Mouse (Mus musculus) CH12.LX (cell line): ENCODE measurements at regions not wholly inside any gene's neighbourhood (a gene's known extent, or its start where the extent isn't known, plus 50 kb on each side); places are given as distances from the start of the nearest gene placed in this dataset.

Experiments
- DNase-seq: peaks from one replicate; pipeline ENCODE4 v3.0.0-alpha.2; 2013; ENCODE audit errors: extremely low read depth
- H3K27ac ChIP-seq: 2 replicates; pipeline ENCODE4 v1.5.1; 2012; ENCODE audit warnings: low read depth, mild to moderate bottlenecking, control low read depth, moderate library complexity; ENCODE audit not compliant: insufficient read depth
- H3K27me3 ChIP-seq: replicated peaks from 2 replicates; pipeline ENCODE3; 2012; ENCODE audit warnings: inconsistent platforms
- H3K36me3 ChIP-seq, 2 experiments: replicated peaks in 1 of 2; 2 replicates each; pipeline versions ENCODE3 to v1.6.1; 2012; ENCODE audit warnings: inconsistent platforms in 1 of 2, low read length in 1 of 2, mild to moderate bottlenecking in 1 of 2, mixed read lengths in 1 of 2, moderate library complexity in 1 of 2; ENCODE audit not compliant: control insufficient read depth in 1 of 2, insufficient read depth in 1 of 2
- H3K4me1 ChIP-seq, 2 experiments: 2 replicates each; pipeline ENCODE4 v1.6.1; 2012; ENCODE audit warnings: inconsistent platforms in 1 of 2, moderate library complexity in 1 of 2; ENCODE audit not compliant: insufficient read depth in 2 of 2, control insufficient read depth in 1 of 2
- H3K4me2 ChIP-seq: 2 replicates; pipeline ENCODE4 v1.6.1; 2012; ENCODE audit warnings: low read depth, mild to moderate bottlenecking, control low read depth; ENCODE audit not compliant: poor library complexity, insufficient read depth, severe bottlenecking
- H3K4me3 ChIP-seq, 3 experiments: fragments of 150-350 bp in 1 of 3; sonication (generic) in 1 of 3; replicated peaks in 1 of 3; 2 replicates each; pipeline versions ENCODE3 to v1.5.1; 2011 to 2012; ENCODE audit warnings: low read depth in 2 of 3, low read length in 2 of 3, mild to moderate bottlenecking in 2 of 3, moderate library complexity in 2 of 3, control low read depth in 1 of 3, improper control_type of control experiment in 1 of 3, inconsistent platforms in 1 of 3, mixed read lengths in 1 of 3; ENCODE audit not compliant: poor library complexity in 1 of 3
- H3K79me2 ChIP-seq: replicated peaks from 2 replicates; pipeline ENCODE4 v1.6.1; 2012; ENCODE audit warnings: mild to moderate bottlenecking, moderate library complexity; ENCODE audit not compliant: control insufficient read depth, poor library complexity, insufficient read depth, severe bottlenecking; ENCODE audit errors: extremely low read depth
- H3K9ac ChIP-seq: 2 replicates; pipeline ENCODE4 v1.6.1; 2012; ENCODE audit warnings: low read depth, mild to moderate bottlenecking, control low read depth, moderate library complexity; ENCODE audit not compliant: insufficient read depth
- H3K9me3 ChIP-seq: replicated peaks from 2 replicates; pipeline ENCODE3; 2012; ENCODE audit warnings: low read length, inconsistent platforms, mixed read lengths
- CTCF ChIP-seq, 2 experiments: IDR thresholded peaks in 1 of 2; conservative IDR thresholded peaks in 1 of 2; 2 replicates each; pipeline ENCODE4 v1.5.1; 2011 to 2012; ENCODE audit warnings: low read depth in 2 of 2, low read length in 2 of 2, improper control_type of control experiment in 1 of 2, inconsistent platforms in 1 of 2, mild to moderate bottlenecking in 1 of 2, moderate library complexity in 1 of 2
- ELF1 ChIP-seq: IDR thresholded peaks from 2 replicates; pipeline ENCODE4 v1.6.1; 2014; ENCODE audit warnings: low read depth, mild to moderate bottlenecking, inconsistent platforms, low read length, improper control_type of control experiment
- HCFC1 ChIP-seq: IDR thresholded peaks from 2 replicates; pipeline ENCODE4 v1.6.1; 2012; ENCODE audit warnings: low read depth, mild to moderate bottlenecking, inconsistent platforms, low read length, improper control_type of control experiment
- IRF4 ChIP-seq: IDR thresholded peaks from 2 replicates; pipeline ENCODE4 v1.6.1; 2014; ENCODE audit warnings: low read depth, mild to moderate bottlenecking, inconsistent platforms, low read length, improper control_type of control experiment
- JUN ChIP-seq: IDR thresholded peaks from 2 replicates; pipeline ENCODE4 v1.6.1; 2011; ENCODE audit warnings: low read depth, mild to moderate bottlenecking, low read length, improper control_type of control experiment, moderate library complexity; ENCODE audit not compliant: insufficient read depth
- MAX ChIP-seq: IDR thresholded peaks from 2 replicates; pipeline ENCODE4 v1.6.1; 2011; ENCODE audit warnings: low read length, improper control_type of control experiment
- MEF2A ChIP-seq: IDR thresholded peaks from 2 replicates; pipeline ENCODE4 v1.6.1; 2014; ENCODE audit warnings: low read depth, mild to moderate bottlenecking, inconsistent platforms, low read length, improper control_type of control experiment, borderline replicate concordance
- MXI1 ChIP-seq: IDR thresholded peaks from 2 replicates; pipeline ENCODE4 v1.6.1; 2011; ENCODE audit warnings: mild to moderate bottlenecking, low read depth, low read length, improper control_type of control experiment
- NELFE ChIP-seq: IDR thresholded peaks from 2 replicates; pipeline ENCODE4 v1.6.1; 2011; ENCODE audit warnings: low read depth, low read length, improper control_type of control experiment
- NRF1 ChIP-seq: IDR thresholded peaks from 2 replicates; pipeline ENCODE4 v1.6.1; 2014; ENCODE audit warnings: low read depth, mild to moderate bottlenecking, inconsistent platforms, low read length, improper control_type of control experiment, moderate library complexity
- RCOR1 ChIP-seq: conservative IDR thresholded peaks from 2 replicates; pipeline ENCODE4 v1.6.1; 2012; ENCODE audit warnings: low read depth, mild to moderate bottlenecking, inconsistent platforms, low read length, improper control_type of control experiment
- SIN3A ChIP-seq: IDR thresholded peaks from 2 replicates; pipeline ENCODE4 v1.6.1; 2012; ENCODE audit warnings: low read length, improper control_type of control experiment, inconsistent platforms
- TBP ChIP-seq: conservative IDR thresholded peaks from 2 replicates; pipeline ENCODE4 v1.6.1; 2011; ENCODE audit warnings: low read depth, low read length, improper control_type of control experiment
- TCF12 ChIP-seq: IDR thresholded peaks from 2 replicates; pipeline ENCODE4 v1.6.1; 2014; ENCODE audit warnings: low read depth, mild to moderate bottlenecking, inconsistent platforms, low read length, improper control_type of control experiment
- ZNF384 ChIP-seq: IDR thresholded peaks from 2 replicates; pipeline ENCODE4 v1.6.1; 2012; ENCODE audit warnings: low read depth, low read length, improper control_type of control experiment, inconsistent platforms
- dilution Hi-C: fragments of 300-500 bp; cut with MboI; formaldehyde crosslinking; loops from 2 replicates; pipeline ENCODE4 v1.14.3; 2020; ENCODE audit warnings: low sequenced_read_pairs; ENCODE audit not compliant: extremely low pct_unique_long_range_greater_than_20kb, extremely low pct_ligation_motif_present
- in situ Hi-C: fragments of 300-500 bp; cut with MboI; formaldehyde crosslinking; loops from 3 replicates; pipeline ENCODE4 v1.14.3; 2019; ENCODE audit warnings: low sequenced_read_pairs, low pct_ligation_motif_present, low pct_unique_long_range_greater_than_20kb, mixed read lengths

GRCm38 (mm10) chr4:31205332-31205970 lies 758.4 kb upstream of the Map3k7 start:
- H3K4me3 ChIP-seq: no peak overlapping the region
- no peak overlapping the region for H3K9ac ChIP-seq
- dilution Hi-C loops: no loop called here
- no peak for DNase-seq
- H3K36me3 ChIP-seq: no peaks in the 10 kb centered on the region
- H3K4me1 ChIP-seq: no peaks in the 10 kb centered on the region
- peaks cover 40% of the 10 kb centered on the region for H3K9me3 ChIP-seq
- H3K27ac ChIP-seq: no peak overlapping the region
- H3K27me3 ChIP-seq: no peaks in the 10 kb centered on the region
- H3K4me2 ChIP-seq: no peak overlapping the region
- H3K79me2 ChIP-seq: no peaks in the 10 kb centered on the region
- TF ChIP-seq NRF1: no peak
- TF ChIP-seq SIN3A: no peak
- TF ChIP-seq RCOR1: no peak
- TF ChIP-seq TCF12: no peak
- TF ChIP-seq IRF4: no peak
- no peak for TF ChIP-seq ZNF384
- in situ Hi-C loops: no loop called here

DNA sequence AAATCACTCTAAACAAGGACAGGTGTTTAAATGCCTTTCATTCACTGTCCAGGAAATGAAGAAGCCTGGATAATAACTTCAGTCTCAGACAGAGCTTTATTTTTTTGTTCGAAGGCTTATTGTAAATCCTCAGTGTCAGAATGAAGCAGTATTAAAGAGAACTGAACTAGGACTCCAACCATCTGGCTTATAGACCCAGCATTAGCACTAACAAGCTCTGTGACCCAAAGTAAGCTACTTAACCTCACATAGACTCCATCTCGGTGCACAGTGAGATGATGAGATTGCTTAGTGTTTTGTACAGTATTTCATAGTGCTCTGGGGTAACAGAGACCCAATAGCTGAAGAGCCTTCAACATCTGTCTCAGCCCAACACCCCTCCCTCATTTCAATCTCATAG lies 738.2 kb upstream of the Map3k7 start:
- no peaks in the 10 kb centered on the region for H3K4me1 ChIP-seq

DNA sequence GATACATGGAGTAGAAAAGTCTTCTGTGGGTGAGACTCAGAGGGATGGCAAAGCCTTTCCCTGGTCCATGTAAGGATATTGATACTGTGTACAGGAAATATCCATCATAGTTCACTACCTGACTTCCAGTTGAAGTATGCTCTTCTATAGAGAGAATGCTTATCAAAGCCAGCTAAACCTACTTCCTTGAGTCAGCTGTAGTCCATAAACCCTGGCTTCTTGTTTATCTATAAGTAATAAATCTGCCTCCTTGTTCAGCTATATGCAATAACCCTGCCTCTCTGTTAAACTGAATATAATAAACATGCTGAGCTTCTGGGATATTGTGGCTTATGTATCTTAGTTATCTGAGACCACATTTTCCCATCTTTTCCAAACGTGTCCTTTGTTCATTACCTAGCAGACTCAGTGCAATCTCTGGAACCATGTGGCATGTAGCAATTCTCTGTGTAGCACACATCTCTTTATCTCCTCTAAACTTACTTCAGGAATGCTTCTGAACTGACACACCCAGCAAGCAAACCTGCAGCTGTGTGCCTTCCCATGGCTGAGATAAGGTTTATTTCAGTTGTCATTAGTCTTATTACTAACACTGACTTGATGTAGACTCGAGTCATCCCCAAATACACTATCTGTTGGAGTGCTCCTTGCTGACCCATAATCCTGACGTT lies 694.9 kb upstream of the Map3k7 start:
- no peak overlapping the region for H3K4me3 ChIP-seq
- dilution Hi-C loops: no loop called here

More for the DNA sequence above, 738.2 kb upstream of the Map3k7 start:
- in situ Hi-C loops (no loop called here), dilution Hi-C loops (no loop called here)
- H3K36me3 ChIP-seq: no peaks in the 10 kb centered on the region
- H3K27me3 ChIP-seq: no peaks in the 10 kb centered on the region
- TF ChIP-seq CTCF (conservative IDR thresholded peaks at IDR 0.05 in 1 of 2, IDR thresholded peaks at IDR 0.05 in 1 of 2; ENCODE audit: low read depth in 2 of 2, low read length in 2 of 2) (no peak), ELF1 (no peak), TCF12 (no peak), JUN (no peak), TBP (no peak), NELFE (no peak), MXI1 (no peak)
- TF ChIP-seq, all 38 proteins: peak for 0
- Histone ChIP-seq H3K4me3 (no peak overlapping the region), H3K4me2 (no peak overlapping the region), H3K9me3 (peaks cover 35% of the 10 kb centered on the region), H3K27ac (no peak overlapping the region), H3K9ac (no peak overlapping the region), H3K79me2 (no peaks in the 10 kb centered on the region)
- DNase-seq: no peak

More for the DNA sequence above, 694.9 kb upstream of the Map3k7 start:
- H3K4me2 ChIP-seq: no peak overlapping the region
- TF ChIP-seq TCF12: no peak
- TF ChIP-seq MAX: no peak
- TF ChIP-seq MEF2A: no peak
- no peak for TF ChIP-seq HCFC1
- no peak for TF ChIP-seq MXI1
- H3K27ac ChIP-seq: no peak overlapping the region
- H3K4me1 ChIP-seq: no peaks in the 10 kb centered on the region
- in situ Hi-C loops: no loop called here
- no peaks in the 10 kb centered on the region for H3K27me3 ChIP-seq
- no peak overlapping the region for H3K9ac ChIP-seq
- no peaks in the 10 kb centered on the region for H3K79me2 ChIP-seq
- peaks cover 39% of the 10 kb centered on the region for H3K9me3 ChIP-seq
- no peaks in the 10 kb centered on the region for H3K36me3 ChIP-seq
- no peak for DNase-seq
